Mouse (Mus musculus) forebrain, embryonic 15.5 days (tissue): ENCODE measurements around the gene Wipf2. TPM values are rescaled to one million over a fixed set of nuclear protein-coding genes. Genes with fewer than 3 reads are reported as not detected.

ENCODE experiments used
- ATAC-seq: fragments of 200-750 bp; cut with Nextera tagmentation; replicated peaks from 2 replicates; pipeline ENCODE4 v1.8.0; 2017; ENCODE audit warnings: mild to moderate bottlenecking, moderate TSS enrichment, moderate library complexity
- H3K27ac ChIP-seq: fragments of 300-500 bp; sonication (generic); replicated peaks from 2 replicates; pipeline ENCODE4 v1.5.1; 2015; ENCODE audit warnings: mild to moderate bottlenecking, inconsistent platforms
- H3K27me3 ChIP-seq: fragments of 300-500 bp; sonication (generic); 2 replicates; pipeline ENCODE4 v1.6.1; 2015; ENCODE audit warnings: inconsistent platforms
- H3K36me3 ChIP-seq: fragments of 300-500 bp; sonication (generic); 2 replicates; pipeline ENCODE4 v1.6.1; 2015; ENCODE audit warnings: mild to moderate bottlenecking, inconsistent platforms
- H3K4me1 ChIP-seq: fragments of 300-500 bp; sonication (generic); 2 replicates; pipeline ENCODE4 v1.6.1; 2015; ENCODE audit warnings: inconsistent platforms
- H3K4me2 ChIP-seq: fragments of 300-500 bp; sonication (generic); replicated peaks from 2 replicates; pipeline ENCODE4 v1.6.1; 2015; ENCODE audit warnings: mild to moderate bottlenecking, inconsistent platforms
- H3K4me3 ChIP-seq: fragments of 300-500 bp; sonication (generic); 2 replicates; pipeline ENCODE4 v1.5.1; 2015; ENCODE audit warnings: mild to moderate bottlenecking, inconsistent platforms
- H3K9ac ChIP-seq: fragments of 300-500 bp; sonication (generic); replicated peaks from 2 replicates; pipeline ENCODE4 v1.6.1; 2015; ENCODE audit warnings: mild to moderate bottlenecking, inconsistent platforms
- H3K9me3 ChIP-seq: fragments of 300-500 bp; sonication (generic); 2 replicates; pipeline ENCODE4 v1.6.1; 2016; ENCODE audit warnings: inconsistent platforms
- WGBS: fragments of 180-500 bp; shearing (Covaris S2); methylation state at CpG from one replicate; pipeline ENCODE4 v1.1.7; 2015; ENCODE audit warnings: mixed read lengths; 5-methylcytosine and 5-hydroxymethylcytosine counted together
- polyA plus RNA-seq: library from polyadenylated mRNA; unstranded; fragments of >200 nt; fragmentation: Nextera tagmentation; extraction: Ambion mirVana; gene quantifications from 2 replicates; pipeline ENCODE4 v1.2.1, GENCODE M21; 2015

Wipf2 gene
- polyA plus RNA-seq, 1 experiment from 2014 or later, result 4.4 TPM

- Histone ChIP-seq H3K4me2 (no peak overlapping the region), H3K36me3 (no peaks in the 10 kb centered on the region), H3K4me3 (no peak overlapping the region), H3K9me3 (no peaks in the 10 kb centered on the region), H3K27me3 (no peaks in the 10 kb centered on the region), H3K4me1 (peaks cover 46% of the 10 kb centered on the region), H3K27ac (no peak overlapping the region), H3K9ac (no peak overlapping the region)
- WGBS, result 70% methylated on average over 2 of the region's 2 CpGs
- no peak for ATAC-seq
Observed at GRCm38 (mm10) chr11:98952736-98953135, 89.3 kb downstream of the Wipf2 start.

GRCm38 (mm10) chr11:98953361-98953760 lies 89.9 kb downstream of the Wipf2 start:
- Histone ChIP-seq H3K4me3 (no peak overlapping the region), H3K4me2 (no peak overlapping the region), H3K27me3 (no peaks in the 10 kb centered on the region), H3K36me3 (no peaks in the 10 kb centered on the region), H3K4me1 (peaks cover 46% of the 10 kb centered on the region), H3K9me3 (no peaks in the 10 kb centered on the region), H3K27ac (no peak overlapping the region), H3K9ac (no peak overlapping the region)
- 10% methylated on average over 2 of the region's 2 CpGs for WGBS
- no peak for ATAC-seq

- H3K27ac ChIP-seq, result 0 out of 2 replicates have a peak overlapping the region, but pooled peaks have one; percentile 64
- H3K4me3 ChIP-seq, result no peak overlapping the region
- H3K9me3 ChIP-seq, result no peaks in the 10 kb centered on the region
- ATAC-seq, result no peak
- peaks cover 46% of the 10 kb centered on the region for H3K4me1 ChIP-seq
- H3K27me3 ChIP-seq, result no peaks in the 10 kb centered on the region
- H3K36me3 ChIP-seq, result no peaks in the 10 kb centered on the region
- peak overlapping the region; percentile 27; the same call in 1 of the 2 replicates for H3K4me2 ChIP-seq
- H3K9ac ChIP-seq, result no peak overlapping the region
- 37% methylated on average over 13 of the region's 13 CpGs for WGBS
Observed at GRCm38 (mm10) chr11:98953835-98954320, 90.4 kb downstream of the Wipf2 start.

GRCm38 (mm10) chr11:98954373-98954772 lies 90.9 kb downstream of the Wipf2 start:
- Histone ChIP-seq H3K27ac (peak overlapping the region; percentile 64), H3K4me3 (no peak overlapping the region), H3K4me2 (peak overlapping the region; percentile 27), H3K9me3 (no peaks in the 10 kb centered on the region), H3K4me1 (peaks cover 47% of the 10 kb centered on the region), H3K9ac (no peak overlapping the region), H3K36me3 (no peaks in the 10 kb centered on the region), H3K27me3 (no peaks in the 10 kb centered on the region)
- 3% methylated on average over 10 of the region's 10 CpGs for WGBS
- ATAC-seq, result peak; percentile 18; the same call in 1 of the 2 replicates

Other genes starting within 250 kb of the Wipf2 start
- gene Gm12355, start 238.0 kb upstream of the Wipf2 start, polyA plus RNA-seq, result 0.52 and 0.83 TPM in 2 replicates
- not detected in 2 replicates for gene Gsdma3, start 237.3 kb upstream of the Wipf2 start, polyA plus RNA-seq
- gene Gsdma2, start 216.9 kb upstream of the Wipf2 start, polyA plus RNA-seq, result not detected in 2 replicates
- gene Gsdma, start 199.3 kb upstream of the Wipf2 start, polyA plus RNA-seq, result not detected in 2 replicates
- gene Psmd3, start 181.1 kb upstream of the Wipf2 start, polyA plus RNA-seq, result 209 and 213 TPM in 2 replicates
- not detected in 2 replicates for gene Csf3, start 162.4 kb upstream of the Wipf2 start, polyA plus RNA-seq
- 85.1 and 93.6 TPM in 2 replicates for gene Med24, start 134.2 kb upstream of the Wipf2 start, polyA plus RNA-seq
- gene Thra, start 123.0 kb upstream of the Wipf2 start, polyA plus RNA-seq, result 164 and 166 TPM in 2 replicates
- 3.6 TPM in 2 replicates for gene Nr1d1, start 88.3 kb upstream of the Wipf2 start, polyA plus RNA-seq
- 30.2 and 31.7 TPM in 2 replicates for gene Msl1, start 68.1 kb upstream of the Wipf2 start, polyA plus RNA-seq
- 53.5 and 53.9 TPM in 2 replicates for gene Casc3, start 58.7 kb upstream of the Wipf2 start, polyA plus RNA-seq
- gene Rapgefl1, start 26.9 kb upstream of the Wipf2 start, polyA plus RNA-seq, result 4.2 and 5.8 TPM in 2 replicates
- 11.2 and 12.1 TPM in 2 replicates for gene Cdc6, start 44.2 kb downstream of the Wipf2 start, polyA plus RNA-seq
- 9.2 and 9.9 TPM in 2 replicates for gene Rara, start 64.2 kb downstream of the Wipf2 start, polyA plus RNA-seq
- 0.62 and 0.84 TPM in 2 replicates for gene Gjd3, start 119.4 kb downstream of the Wipf2 start, polyA plus RNA-seq
- 126 and 141 TPM in 2 replicates for gene Top2a, start 160.6 kb downstream of the Wipf2 start, polyA plus RNA-seq
- 138 and 142 TPM in 2 replicates for gene Igfbp4, start 177.6 kb downstream of the Wipf2 start, polyA plus RNA-seq
- 0.09 TPM in 1 of 2 replicates, not detected in the other for gene Tns4, start 225.7 kb downstream of the Wipf2 start, polyA plus RNA-seq